Mouse (Mus musculus): ENCODE measurements at regions not wholly inside any gene's neighbourhood (a gene's known extent, or its start where the extent isn't known, plus 50 kb on each side); places are given as distances from the start of the nearest gene placed in this dataset.

GRCm38 (mm10) chr2:9409075-9409474 is 472.0 kb upstream of the 4930412O13Rik start:
- TF ChIP-seq CTCF (IDR thresholded peaks at IDR 0.05 in 2 of 3, conservative IDR thresholded peaks at IDR 0.05 in 1 of 3; ENCODE audit: control insufficient read depth in 1 of 3, insufficient read depth in 1 of 3, low read depth in 2 of 3, low read length in 3 of 3, poor library complexity in 1 of 3, severe bottlenecking in 1 of 3) (no peak), POLR2A (IDR thresholded peaks at IDR 0.05; ENCODE audit: control insufficient read depth in 1 of 2, insufficient read depth in 1 of 2, low read depth in 1 of 2, low read length in 2 of 2, poor library complexity in 1 of 2) (no peak), ZNF384 (IDR thresholded peaks at IDR 0.05; ENCODE audit: low read depth, low read length) (no peak), ELF1 (IDR thresholded peaks at IDR 0.05; ENCODE audit: low read depth, low read length) (no peak), MAZ (IDR thresholded peaks at IDR 0.05; ENCODE audit: low read depth, low read length) (no peak), E2F4 (IDR thresholded peaks at IDR 0.05; ENCODE audit: borderline replicate concordance, low read depth, low read length) (no peak), ZC3H11A (IDR thresholded peaks at IDR 0.05; ENCODE audit: low read depth, low read length) (no peak)
